Mouse (Mus musculus): Measurements from ENCODE around the gene Sf1.

The Sf1 gene

GRCm38 (mm10) chr19:6363411-6364240 lies at the start of gene Sf1:
TSS of gene Sf1 (plus strand) at chr19:6363690.
- peak; percentile 100 for DNase-seq (ENCODE audit: low spot score)

- DNase-seq (ENCODE audit: low spot score): no peak
These were observed 49.7 kb upstream of the Sf1 start for GRCm38 (mm10) chr19:6313796-6314195.

DNA sequence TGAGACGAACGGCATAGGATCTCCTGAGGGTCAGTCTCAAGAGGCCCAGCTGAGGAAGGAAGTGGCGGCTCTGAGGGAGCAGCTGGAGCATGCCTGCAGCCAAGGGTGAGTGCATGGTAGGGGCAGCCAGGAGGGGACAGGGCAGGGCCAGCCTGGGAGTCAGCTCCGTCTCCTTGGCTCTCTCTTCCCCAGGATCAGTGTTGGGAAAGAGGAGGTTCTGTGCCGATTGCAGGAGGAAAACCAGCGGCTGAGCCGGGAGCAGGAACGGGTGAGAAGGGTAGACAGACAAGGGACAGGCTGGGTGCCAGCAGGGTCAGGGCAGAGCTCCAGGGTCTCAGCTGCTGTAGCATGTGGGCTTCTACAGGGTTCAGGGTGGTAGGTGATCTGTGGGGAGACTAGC lies 49.0 kb upstream of the Sf1 start:
- no peak for DNase-seq (ENCODE audit: low spot score)

GRCm38 (mm10) chr19:6315573-6315972 lies 47.9 kb upstream of the Sf1 start:
- DNase-seq (ENCODE audit: low spot score): no peak

DNA sequence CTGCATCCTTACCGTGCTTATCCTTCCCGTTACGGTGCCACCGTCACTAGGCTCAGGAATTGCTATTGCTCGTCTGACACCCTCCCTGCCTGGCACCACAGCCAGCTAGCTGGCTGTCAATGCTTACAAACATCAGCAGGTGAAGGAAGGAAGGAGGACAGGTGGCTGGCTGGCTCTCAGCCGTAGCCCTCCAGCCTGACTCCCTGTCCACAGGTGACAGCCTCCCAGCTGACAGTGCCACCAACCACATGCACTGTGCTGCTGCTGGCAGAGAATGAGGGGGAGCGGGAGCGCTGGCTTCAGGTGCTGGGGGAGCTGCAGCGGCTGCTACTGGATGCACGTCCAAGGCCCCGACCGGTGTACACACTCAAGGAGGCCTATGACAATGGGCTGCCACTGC lies 45.3 kb upstream of the Sf1 start:
- DNase-seq (ENCODE audit: low spot score): no peak

- no peak for DNase-seq (ENCODE audit: low spot score)
These were observed 42.1 kb upstream of the Sf1 start for GRCm38 (mm10) chr19:6321358-6321757.

DNA sequence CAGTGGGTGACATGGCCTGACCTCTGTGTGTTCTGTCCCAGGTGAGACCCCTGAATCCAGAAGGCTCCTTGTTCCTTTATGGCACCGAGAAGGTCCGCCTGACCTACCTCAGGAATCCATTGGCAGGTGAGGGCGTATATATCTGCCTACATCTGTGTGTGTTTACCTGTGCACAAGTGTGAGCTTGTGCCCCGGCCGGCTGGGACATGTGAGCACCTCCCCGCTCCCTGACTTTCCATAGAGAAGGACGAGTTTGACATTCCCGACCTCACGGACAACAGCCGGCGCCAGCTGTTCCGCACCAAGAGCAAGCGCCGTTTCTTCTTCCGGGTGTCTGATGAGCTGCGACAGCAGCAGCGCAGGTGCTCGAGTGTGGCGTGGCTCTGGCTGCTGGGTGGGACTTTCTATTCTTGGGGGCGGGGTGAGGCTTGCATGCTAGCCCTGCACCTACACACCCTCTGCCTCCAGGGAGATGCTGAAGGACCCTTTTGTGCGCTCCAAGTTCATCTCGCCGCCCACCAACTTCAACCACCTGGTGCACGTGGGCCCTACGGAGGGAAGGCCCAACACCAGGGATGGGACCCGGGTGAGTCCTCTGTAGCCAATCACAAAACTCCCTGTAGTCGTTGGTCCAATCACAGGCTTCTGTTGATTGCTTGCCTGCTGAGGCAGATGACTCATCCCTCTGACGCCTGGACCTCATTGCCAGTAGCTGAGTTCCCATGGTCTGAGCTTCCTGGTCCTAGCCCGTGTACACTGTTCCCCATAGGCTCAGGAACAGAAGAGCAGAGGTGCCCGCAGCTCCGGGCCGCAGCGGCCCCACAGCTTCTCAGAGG lies 41.5 kb upstream of the Sf1 start:
- DNase-seq (ENCODE audit: low spot score): no peak

GRCm38 (mm10) chr19:6324751-6325150 lies 38.7 kb upstream of the Sf1 start:
- no peak for DNase-seq (ENCODE audit: low spot score)

DNA sequence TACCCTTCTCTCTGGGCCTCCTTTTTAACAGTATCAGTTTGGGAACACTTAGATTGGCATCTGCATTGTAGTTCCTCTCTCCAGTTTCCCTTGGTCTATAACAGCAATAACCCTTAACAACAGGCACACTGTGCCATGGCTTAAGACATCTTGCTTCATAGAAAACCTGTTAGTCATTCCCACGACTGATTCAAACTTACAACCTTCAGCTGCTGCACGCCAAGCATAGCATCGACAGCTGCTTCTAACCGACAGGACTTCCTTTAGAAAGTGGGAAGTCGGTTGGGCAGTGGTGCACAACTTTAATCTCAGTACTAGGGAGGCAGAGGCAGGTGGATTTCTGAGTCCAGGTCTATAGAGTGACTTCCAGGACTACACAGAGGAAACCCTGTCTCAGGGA lies 32.3 kb upstream of the Sf1 start:
- DNase-seq (ENCODE audit: low spot score): no peak

DNA sequence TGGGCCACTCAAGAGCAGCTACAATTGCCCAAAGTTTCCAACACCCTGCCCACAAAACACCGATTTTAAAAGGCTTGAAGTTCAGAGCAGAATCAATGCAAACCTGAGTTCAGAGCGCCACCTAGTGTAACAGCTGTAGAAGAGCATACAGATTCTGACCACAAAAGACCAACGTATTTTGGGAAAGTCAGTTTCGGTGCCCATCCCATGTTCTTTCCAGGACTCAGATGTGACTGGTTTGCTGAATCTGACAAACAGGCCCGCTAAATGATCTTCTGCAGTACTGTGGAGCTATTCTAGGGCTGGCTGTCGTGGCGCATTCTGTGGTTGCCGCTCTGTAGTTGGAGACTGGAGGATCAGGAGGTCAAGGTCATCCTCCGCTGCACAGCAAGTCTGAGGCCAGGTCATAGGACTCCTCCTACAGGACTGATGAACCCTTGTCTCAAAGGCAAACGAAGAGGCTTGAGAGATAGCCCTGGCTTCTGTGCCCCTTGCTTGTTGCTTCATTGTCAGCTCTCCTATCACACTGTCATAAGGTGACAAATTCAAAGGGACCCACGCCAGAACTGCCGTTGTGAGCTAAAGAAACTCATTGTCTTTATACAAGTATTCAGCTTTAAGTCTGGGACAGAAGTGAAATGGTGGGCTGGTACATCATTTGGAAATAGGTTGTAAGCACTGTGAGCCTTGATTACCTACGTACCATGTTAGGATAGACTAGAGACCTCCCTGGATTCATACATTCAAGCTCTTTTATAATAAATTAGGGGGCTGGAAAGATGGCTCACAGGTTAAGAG lies 31.6 kb upstream of the Sf1 start:
- no peak for DNase-seq (ENCODE audit: low spot score)

DNA sequence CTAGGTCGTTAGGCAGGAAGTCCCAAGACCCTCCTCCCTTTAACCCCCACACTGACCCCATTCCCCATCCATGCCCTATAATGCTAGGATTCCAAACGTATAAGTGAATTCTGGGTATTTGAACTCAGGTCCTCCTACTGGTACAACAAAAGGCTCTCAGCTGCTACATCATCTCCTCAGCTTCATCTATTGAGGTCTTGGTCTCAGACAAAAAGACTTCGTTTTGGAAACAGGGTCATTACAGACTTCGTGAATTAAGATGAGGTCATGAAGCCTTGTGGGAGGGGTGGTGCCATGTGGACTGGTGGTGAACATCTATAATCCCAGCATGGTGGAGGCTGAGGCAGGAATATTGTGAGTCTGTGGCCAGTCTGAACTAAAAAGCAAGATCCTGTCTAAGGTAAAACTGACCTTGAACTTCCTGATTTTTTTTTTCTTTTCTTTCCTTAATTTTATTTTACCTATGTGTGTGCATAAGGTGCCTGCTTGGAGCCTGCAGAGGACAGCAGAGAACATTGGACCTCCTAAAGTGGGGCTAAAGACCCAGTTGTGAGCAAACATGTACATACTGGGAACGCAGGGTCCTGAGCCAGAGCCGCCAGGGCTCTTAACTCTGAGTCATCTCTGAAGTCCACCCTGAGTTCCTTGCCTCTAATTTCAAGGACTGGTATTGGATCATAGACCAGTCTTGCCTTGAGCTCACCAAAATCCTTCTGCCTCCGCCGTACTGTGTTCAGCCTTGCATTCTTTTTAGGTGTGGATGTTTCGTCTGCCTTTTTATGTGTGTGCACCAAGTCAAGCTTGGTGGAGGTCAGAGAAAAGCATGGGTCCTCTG lies 29.5 kb upstream of the Sf1 start:
- no peak for DNase-seq (ENCODE audit: low spot score)

DNA sequence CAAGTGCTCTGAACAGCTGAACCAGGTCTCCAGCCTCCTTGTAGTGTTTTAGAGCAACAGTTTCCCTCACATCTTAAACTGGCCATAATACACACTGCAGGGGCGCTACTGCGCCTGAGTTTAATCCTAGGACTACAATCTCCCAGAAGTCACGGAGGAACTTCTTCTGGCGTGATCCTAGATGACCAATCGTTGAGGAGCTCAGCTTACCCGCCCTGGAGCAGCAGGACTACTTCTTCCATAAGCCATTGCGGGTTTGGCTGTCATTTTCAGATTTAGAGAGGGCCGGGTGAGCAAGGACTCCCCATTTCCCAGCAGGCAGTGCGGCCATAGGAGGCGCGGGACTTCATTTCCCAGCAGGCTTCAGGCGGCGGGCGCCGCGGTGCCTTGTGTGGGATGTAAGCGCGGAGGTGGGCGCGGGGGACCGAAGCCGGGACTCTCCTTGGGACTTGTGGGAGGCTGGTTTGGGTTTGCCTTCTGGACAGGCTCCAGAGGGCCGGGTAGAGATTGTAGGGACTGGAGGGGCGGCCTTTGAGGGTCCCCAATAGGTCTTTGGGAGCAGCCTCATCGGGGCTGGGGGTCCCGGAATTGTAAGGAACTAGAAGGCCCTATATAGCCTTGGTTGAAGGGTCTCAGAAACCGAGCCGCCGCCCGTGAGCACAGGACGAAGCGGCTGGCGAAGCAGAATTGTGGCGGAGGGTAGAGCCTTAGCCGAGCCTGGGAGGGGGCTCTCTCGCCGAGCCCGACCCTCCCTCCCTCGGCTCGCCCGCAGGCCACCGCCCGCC lies 28.6 kb upstream of the Sf1 start, which contains the start of gene Men1:
Gene Men1 (plus strand): TSS at position 307 of the 785 bp plus-strand sequence.
- peak; percentile 95 for DNase-seq (ENCODE audit: low spot score)

DNA sequence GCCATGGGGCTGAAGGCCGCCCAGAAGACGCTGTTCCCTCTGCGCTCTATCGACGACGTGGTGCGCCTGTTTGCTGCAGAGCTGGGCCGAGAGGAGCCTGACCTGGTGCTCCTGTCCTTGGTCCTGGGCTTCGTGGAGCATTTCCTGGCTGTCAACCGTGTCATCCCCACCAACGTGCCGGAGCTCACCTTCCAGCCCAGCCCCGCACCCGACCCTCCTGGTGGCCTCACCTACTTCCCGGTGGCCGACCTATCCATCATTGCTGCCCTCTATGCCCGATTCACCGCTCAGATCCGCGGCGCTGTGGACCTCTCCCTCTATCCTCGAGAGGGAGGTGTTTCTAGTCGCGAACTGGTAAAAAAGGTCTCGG lies 28.0 kb upstream of the Sf1 start:
- no peak for DNase-seq (ENCODE audit: low spot score)

GRCm38 (mm10) chr19:6336920-6337319 lies 26.6 kb upstream of the Sf1 start:
- DNase-seq (ENCODE audit: low spot score): no peak

GRCm38 (mm10) chr19:6338171-6338570 lies 25.3 kb upstream of the Sf1 start:
- DNase-seq (ENCODE audit: low spot score): no peak

DNA sequence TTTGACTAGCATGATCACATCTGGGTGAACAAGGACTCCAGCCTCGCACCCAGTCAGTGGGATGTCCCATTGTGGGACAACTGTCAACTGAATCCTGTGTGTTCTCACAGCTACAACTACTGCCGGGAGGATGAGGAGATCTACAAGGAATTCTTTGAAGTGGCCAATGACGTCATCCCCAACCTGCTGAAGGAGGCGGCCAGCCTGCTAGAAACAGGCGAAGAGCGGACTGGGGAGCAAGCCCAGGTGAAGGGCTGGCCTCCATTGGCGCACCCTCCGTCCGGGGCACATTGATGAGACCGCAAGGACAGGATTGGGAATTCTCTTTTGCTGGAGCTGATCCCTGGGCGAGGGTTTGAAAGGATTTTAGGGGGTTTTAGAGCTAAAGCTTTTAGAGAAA lies 24.8 kb upstream of the Sf1 start:
- no peak for DNase-seq (ENCODE audit: low spot score)

DNA sequence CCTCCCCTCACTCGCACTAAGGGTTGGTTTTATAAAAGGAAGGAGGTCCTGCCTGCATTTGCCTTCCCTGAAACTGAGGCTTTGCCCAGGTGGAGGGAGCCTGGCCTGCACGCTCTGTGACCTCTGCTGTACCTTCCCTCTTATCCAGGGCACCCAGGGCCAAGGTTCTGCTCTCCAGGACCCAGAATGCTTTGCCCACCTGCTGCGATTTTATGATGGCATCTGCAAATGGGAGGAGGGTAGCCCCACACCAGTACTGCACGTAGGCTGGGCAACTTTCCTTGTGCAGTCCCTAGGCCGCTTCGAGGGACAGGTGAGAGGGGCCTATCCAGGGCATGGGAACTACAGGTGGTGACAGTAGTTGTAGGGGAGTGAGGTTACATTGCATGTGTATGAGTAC lies 24.3 kb upstream of the Sf1 start:
- DNase-seq (ENCODE audit: low spot score): no peak

DNA sequence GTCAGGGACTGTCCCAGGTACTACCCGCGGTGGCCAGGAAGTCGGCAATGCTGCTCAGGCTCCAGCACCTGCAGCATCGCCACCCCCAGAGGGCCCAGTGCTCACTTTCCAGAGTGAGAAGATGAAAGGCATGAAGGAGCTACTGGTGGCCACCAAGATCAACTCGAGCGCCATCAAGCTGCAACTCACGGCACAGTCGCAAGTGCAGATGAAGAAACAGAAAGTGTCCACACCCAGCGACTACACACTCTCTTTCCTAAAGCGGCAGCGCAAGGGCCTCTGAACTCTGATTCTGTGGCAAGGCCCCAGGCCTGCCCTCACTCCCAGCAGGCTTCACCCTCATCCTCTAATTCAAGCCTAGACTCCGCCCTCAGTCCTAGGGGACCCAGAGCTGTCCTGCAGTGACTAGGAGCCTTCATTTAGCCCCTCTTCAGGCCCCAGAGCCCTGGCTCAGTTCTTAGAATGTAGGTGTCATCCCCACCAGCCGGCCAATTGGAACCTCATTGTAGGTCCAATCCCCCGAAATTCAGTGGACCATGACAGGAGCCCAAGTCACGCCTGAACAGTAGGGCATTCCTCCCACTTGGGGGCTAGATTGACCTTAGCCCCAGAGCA lies 23.5 kb upstream of the Sf1 start:
- no peak for DNase-seq (ENCODE audit: low spot score)

- peak; percentile 72 for DNase-seq (ENCODE audit: low spot score)
These were observed 22.7 kb upstream of the Sf1 start, which contains the start of gene Map4k2 for GRCm38 (mm10) chr19:6340524-6341452. TSS of gene Map4k2 (plus strand) at chr19:6341135.

All from ovary, adult 18-20 months (tissue).